Mouse (Mus musculus) heart, embryonic 16.5 days (tissue): Measurements from ENCODE around the gene Ehd1. TPM values are rescaled to one million over a fixed set of nuclear protein-coding genes. Genes with fewer than 3 reads are reported as not detected.

ENCODE experiments used
- ATAC-seq: fragments of 200-750 bp; cut with Nextera tagmentation; replicated peaks from 2 replicates; pipeline ENCODE4 v1.8.0; 2017; ENCODE audit warnings: moderate number of reproducible peaks; ENCODE audit not compliant: insufficient read depth, low FRiP score; ENCODE audit errors: extremely low read depth
- H3K27ac ChIP-seq: fragments of 300-500 bp; sonication (generic); 2 replicates; pipeline ENCODE4 v1.5.1; 2014; ENCODE audit warnings: mild to moderate bottlenecking, low read length, control low read depth, moderate library complexity
- H3K27me3 ChIP-seq: fragments of 300-500 bp; sonication (generic); 2 replicates; pipeline ENCODE4 v1.6.1; 2014; ENCODE audit warnings: low read length, mixed read lengths; ENCODE audit not compliant: control insufficient read depth, insufficient read depth
- H3K36me3 ChIP-seq: fragments of 300-500 bp; sonication (generic); 2 replicates; pipeline ENCODE4 v1.6.1; 2014; ENCODE audit not compliant: control insufficient read depth, insufficient read depth
- H3K4me1 ChIP-seq: fragments of 300-500 bp; sonication (generic); 2 replicates; pipeline ENCODE4 v1.6.1; 2014; ENCODE audit warnings: low read length, mixed read lengths; ENCODE audit not compliant: control insufficient read depth, insufficient read depth
- H3K4me2 ChIP-seq: fragments of 300-500 bp; sonication (generic); 2 replicates; pipeline ENCODE4 v1.6.1; 2014; ENCODE audit warnings: low read depth, mild to moderate bottlenecking, control low read depth, low read length
- H3K4me3 ChIP-seq: fragments of 300-500 bp; sonication (generic); 2 replicates; pipeline ENCODE4 v1.5.1; 2014; ENCODE audit warnings: mild to moderate bottlenecking, control low read depth, low read length
- H3K9ac ChIP-seq: fragments of 300-500 bp; sonication (generic); 2 replicates; pipeline ENCODE4 v1.6.1; 2014; ENCODE audit warnings: low read length, control low read depth
- H3K9me3 ChIP-seq: fragments of 300-500 bp; sonication (generic); replicated peaks from 2 replicates; pipeline ENCODE4 v1.6.1; 2016; ENCODE audit warnings: low read length; ENCODE audit not compliant: control insufficient read depth
- WGBS: fragments of 180-500 bp; shearing (Covaris S2); extraction: QIAGEN DNeasy Blood & Tissue Kit; methylation state at CpG from one replicate; pipeline ENCODE4 v1.1.7; 2014; 5-methylcytosine and 5-hydroxymethylcytosine counted together
- microRNA counts: library from miRNA; unstranded; fragments of <30 nt; microRNA quantifications from one replicate; lab custom pipeline; 2016
- microRNA-seq: library from miRNA; unstranded; fragments of <30 nt; microRNA quantifications from one replicate; pipeline ENCODE4, GENCODE M21; 2017
- polyA plus RNA-seq: library from polyadenylated mRNA; unstranded; fragments of >200 nt; fragmentation: Nextera tagmentation; extraction: Ambion mirVana; gene quantifications from 2 replicates; pipeline ENCODE4 v1.2.1, GENCODE M21; 2015

Ehd1 gene
- polyA plus RNA-seq, 1 experiment from 2014 or later = 73.2 TPM

- Histone ChIP-seq H3K27me3 (no peaks in the 10 kb centered on the region), H3K9ac (no peak overlapping the region), H3K4me3 (no peak overlapping the region), H3K4me1 (peaks cover 3% of the 10 kb centered on the region; the same call in 1 of the 2 replicates), H3K36me3 (peaks cover 7% of the 10 kb centered on the region), H3K27ac (no peak overlapping the region), H3K9me3 (no peaks in the 10 kb centered on the region), H3K4me2 (no peak overlapping the region)
- ATAC-seq = no peak
- whole genome bisulfite sequencing = 88% methylated on average over 4 of the region's 4 CpGs
Observed at GRCm38 (mm10) chr19:6347615-6348014, 71.1 kb downstream of the Ehd1 start.

DNA sequence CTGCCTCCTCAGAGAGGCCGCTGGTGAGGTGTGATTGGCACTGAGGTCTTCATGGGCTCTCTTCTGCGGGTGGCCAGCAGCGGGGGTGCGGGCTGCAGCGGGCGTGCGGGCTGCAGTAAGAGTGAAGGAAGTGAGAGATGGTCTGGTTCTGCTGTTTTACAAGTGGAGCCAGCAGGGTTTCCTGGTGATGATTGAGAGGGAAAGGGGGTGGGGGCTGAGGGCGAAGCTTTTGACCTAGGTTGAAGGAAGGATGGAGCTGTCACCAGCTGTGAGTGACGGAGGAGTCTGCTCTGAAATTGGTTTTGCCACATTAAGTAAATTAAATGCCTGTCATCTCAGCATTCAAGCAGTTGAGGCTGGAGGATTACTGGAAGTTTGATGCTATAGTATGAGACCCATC is 72.2 kb downstream of the Ehd1 start:
- H3K9me3 ChIP-seq = no peaks in the 10 kb centered on the region
- peak overlapping the region; percentile 26 for H3K27ac ChIP-seq
- 38% methylated on average over 9 of the region's 9 CpGs for WGBS
- no peak for ATAC-seq
- H3K4me2 ChIP-seq = no peak overlapping the region
- H3K9ac ChIP-seq = no peak overlapping the region
- H3K27me3 ChIP-seq = no peaks in the 10 kb centered on the region
- peaks cover 7% of the 10 kb centered on the region for H3K36me3 ChIP-seq
- no peak overlapping the region for H3K4me3 ChIP-seq
- peaks cover 3% of the 10 kb centered on the region; the same call in 1 of the 2 replicates for H3K4me1 ChIP-seq

- Histone ChIP-seq H3K36me3 (peaks cover 12% of the 10 kb centered on the region), H3K27ac (peak overlapping the region; percentile 65), H3K4me2 (no peak overlapping the region), H3K4me1 (peaks cover 3% of the 10 kb centered on the region), H3K9ac (no peak overlapping the region), H3K27me3 (no peaks in the 10 kb centered on the region), H3K9me3 (no peaks in the 10 kb centered on the region), H3K4me3 (no peak overlapping the region)
- ATAC-seq = peak; percentile 67
- WGBS = 37% methylated on average over 14 of the region's 14 CpGs
Observed at GRCm38 (mm10) chr19:6349215-6349983, 72.9 kb downstream of the Ehd1 start.

MicroRNAs within 50 kb of the gene (microRNA counts, 519-probe panel; counts per million panel counts)
- microRNA mmu-miR-192 (lab: Ali Mortazavi, UCI) = 2,239 counts per million, percentile 40 among the panel's probes with 10 or more counts

Small RNAs within 50 kb of the gene (microRNA-seq; reads per million reads assigned to microRNA genes)
- gene Mir192 (86.6 reads per million, percentile 48 among the genes with 10 or more reads in this experiment), gene Mir194-2 (42.8 reads per million, percentile 42 among the genes with 10 or more reads in this experiment), gene Mir6989 (0.79 reads per million)

Other genes starting within 250 kb of the Ehd1 start
- gene Syvn1, start 230.1 kb upstream of the Ehd1 start, polyA plus RNA-seq = 15.8 and 18.6 TPM in 2 replicates
- gene Mrpl49, start 218.9 kb upstream of the Ehd1 start, polyA plus RNA-seq = 60.4 and 67.4 TPM in 2 replicates
- gene Fau, start 218.9 kb upstream of the Ehd1 start, polyA plus RNA-seq = 354 and 453 TPM in 2 replicates
- gene Znhit2, start 215.5 kb upstream of the Ehd1 start, polyA plus RNA-seq = 21.8 and 24.7 TPM in 2 replicates
- 6.6 and 8.7 TPM in 2 replicates for gene Tm7sf2, start 208.4 kb upstream of the Ehd1 start, polyA plus RNA-seq
- gene Vps51, start 199.5 kb upstream of the Ehd1 start, polyA plus RNA-seq = 49.0 and 50.7 TPM in 2 replicates
- not detected in 2 replicates for gene Tmem262, start 196.7 kb upstream of the Ehd1 start, polyA plus RNA-seq
- gene Gm28374, start 194.5 kb upstream of the Ehd1 start, polyA plus RNA-seq = 0.56 and 1.3 TPM in 2 replicates
- 46.1 and 48.1 TPM in 2 replicates for gene Zfpl1, start 191.8 kb upstream of the Ehd1 start, polyA plus RNA-seq
- 26.9 and 28.1 TPM in 2 replicates for gene Cdca5, start 191.7 kb upstream of the Ehd1 start, polyA plus RNA-seq
- gene AC131692.1, start 182.3 kb upstream of the Ehd1 start, polyA plus RNA-seq = 0.30 and 0.49 TPM in 2 replicates
- gene Naaladl1, start 170.9 kb upstream of the Ehd1 start, polyA plus RNA-seq = 0.27 and 3.9 TPM in 2 replicates
- 32.3 and 33.9 TPM in 2 replicates for gene Sac3d1, start 158.1 kb upstream of the Ehd1 start, polyA plus RNA-seq
- gene Snx15, start 148.4 kb upstream of the Ehd1 start, polyA plus RNA-seq = 20.5 and 25.1 TPM in 2 replicates
- gene Batf2, start 135.7 kb upstream of the Ehd1 start, polyA plus RNA-seq = 0.11 TPM in 1 of 2 replicates, not detected in the other
- 77.2 and 84.5 TPM in 2 replicates for gene Arl2, start 135.2 kb upstream of the Ehd1 start, polyA plus RNA-seq
- not detected in 2 replicates for gene Majin, start 92.3 kb upstream of the Ehd1 start, polyA plus RNA-seq
- gene Gpha2, start 50.3 kb upstream of the Ehd1 start, polyA plus RNA-seq = 0.25 TPM in 1 of 2 replicates, not detected in the other
- gene Ppp2r5b, start 40.9 kb upstream of the Ehd1 start, polyA plus RNA-seq = 22.6 and 23.4 TPM in 2 replicates
- gene Atg2a, start 35.1 kb upstream of the Ehd1 start, polyA plus RNA-seq = 8.0 and 8.9 TPM in 2 replicates
- 0.64 and 0.67 TPM in 2 replicates for gene Cdc42bpg, start 29.7 kb downstream of the Ehd1 start, polyA plus RNA-seq
- 45.8 and 47.8 TPM in 2 replicates for gene Men1, start 58.3 kb downstream of the Ehd1 start, polyA plus RNA-seq
- 17.2 and 18.5 TPM in 2 replicates for gene Map4k2, start 64.4 kb downstream of the Ehd1 start, polyA plus RNA-seq
- gene Sf1, start 87.0 kb downstream of the Ehd1 start, polyA plus RNA-seq = 80.2 and 86.7 TPM in 2 replicates
- gene Pygm, start 107.7 kb downstream of the Ehd1 start, polyA plus RNA-seq = 362 and 381 TPM in 2 replicates
- gene Rasgrp2, start 122.6 kb downstream of the Ehd1 start, polyA plus RNA-seq = 68.8 and 69.8 TPM in 2 replicates
- 0.37 and 0.77 TPM in 2 replicates for gene Nrxn2, start 142.0 kb downstream of the Ehd1 start, polyA plus RNA-seq